Mouse (Mus musculus) hindbrain, embryonic 10.5 days (tissue): ENCODE results near the gene Aldh1b1. TPM values are rescaled to one million over a fixed set of nuclear protein-coding genes. Genes with fewer than 3 reads are reported as not detected.
A peak's percentile ranks its signal among the peaks of the same experiment; 100 is the strongest.

ENCODE experiments used
- DNase-seq: peaks from one replicate; pipeline ENCODE4 v3.0.0-alpha.2; 2017; ENCODE audit warnings: low spot score
- H3K27ac ChIP-seq: fragments of 300-500 bp; sonication (generic); 2 replicates; pipeline ENCODE4 v1.5.1; 2016; ENCODE audit warnings: mild to moderate bottlenecking, moderate library complexity
- H3K27me3 ChIP-seq: fragments of 300-500 bp; sonication (generic); 2 replicates; pipeline ENCODE4 v1.6.1; 2016; ENCODE audit warnings: mild to moderate bottlenecking; ENCODE audit not compliant: poor library complexity, insufficient read depth, severe bottlenecking
- H3K36me3 ChIP-seq: fragments of 300-500 bp; sonication (generic); 2 replicates; pipeline ENCODE4 v1.6.1; 2016; ENCODE audit warnings: mild to moderate bottlenecking, moderate library complexity
- H3K4me1 ChIP-seq: fragments of 300-500 bp; sonication (generic); replicated peaks from 2 replicates; pipeline ENCODE4 v1.6.1; 2016; ENCODE audit warnings: mild to moderate bottlenecking
- H3K4me3 ChIP-seq: fragments of 300-500 bp; sonication (generic); 2 replicates; pipeline ENCODE4 v1.5.1; 2016; ENCODE audit warnings: mild to moderate bottlenecking, moderate library complexity
- H3K9me3 ChIP-seq: fragments of 300-500 bp; sonication (generic); 2 replicates; pipeline ENCODE4 v1.6.1; 2016; ENCODE audit warnings: mild to moderate bottlenecking, moderate library complexity
- WGBS: fragments of 180-500 bp; shearing (Covaris S2); methylation state at CpG from one replicate; pipeline ENCODE4 v1.1.7; 2016; 5-methylcytosine and 5-hydroxymethylcytosine counted together
- polyA plus RNA-seq: library from polyadenylated mRNA; unstranded; fragments of >200 nt; fragmentation: Nextera tagmentation; extraction: Ambion mirVana; gene quantifications from 2 replicates; pipeline ENCODE4 v1.2.1, GENCODE M21; 2016

Aldh1b1 gene
- polyA plus RNA-seq, 1 experiment from 2014 or later = 7.4 TPM

DNA sequence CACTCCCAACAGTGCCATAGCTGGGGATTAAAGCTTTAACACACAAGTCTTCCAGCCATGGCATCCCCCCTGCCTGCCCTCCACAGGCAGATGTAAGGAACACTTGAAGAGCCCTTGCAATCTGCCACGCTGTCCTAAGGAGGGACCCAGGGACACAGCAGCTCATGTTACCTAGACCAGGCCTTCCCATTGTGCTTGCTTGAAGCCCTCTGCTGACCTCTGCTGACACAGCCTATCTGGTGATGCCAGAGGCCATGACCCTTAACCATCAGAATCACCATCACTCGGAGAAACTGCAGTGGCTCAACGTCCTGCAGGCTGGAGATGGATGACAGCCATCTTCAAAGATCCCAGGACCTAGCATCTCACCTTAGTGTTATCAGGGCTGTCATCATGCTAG is 23.2 kb downstream of the Aldh1b1 start:
- DNase-seq = peak; percentile 32
- Histone ChIP-seq H3K27ac (peak overlapping the region; percentile 92), H3K36me3 (peaks cover 8% of the 10 kb centered on the region), H3K27me3 (peaks cover 54% of the 10 kb centered on the region), H3K4me1 (peaks cover 96% of the 10 kb centered on the region), H3K4me3 (no peak overlapping the region), H3K9me3 (no peaks in the 10 kb centered on the region)
- 9% methylated on average over 3 of the region's 3 CpGs for WGBS

DNA sequence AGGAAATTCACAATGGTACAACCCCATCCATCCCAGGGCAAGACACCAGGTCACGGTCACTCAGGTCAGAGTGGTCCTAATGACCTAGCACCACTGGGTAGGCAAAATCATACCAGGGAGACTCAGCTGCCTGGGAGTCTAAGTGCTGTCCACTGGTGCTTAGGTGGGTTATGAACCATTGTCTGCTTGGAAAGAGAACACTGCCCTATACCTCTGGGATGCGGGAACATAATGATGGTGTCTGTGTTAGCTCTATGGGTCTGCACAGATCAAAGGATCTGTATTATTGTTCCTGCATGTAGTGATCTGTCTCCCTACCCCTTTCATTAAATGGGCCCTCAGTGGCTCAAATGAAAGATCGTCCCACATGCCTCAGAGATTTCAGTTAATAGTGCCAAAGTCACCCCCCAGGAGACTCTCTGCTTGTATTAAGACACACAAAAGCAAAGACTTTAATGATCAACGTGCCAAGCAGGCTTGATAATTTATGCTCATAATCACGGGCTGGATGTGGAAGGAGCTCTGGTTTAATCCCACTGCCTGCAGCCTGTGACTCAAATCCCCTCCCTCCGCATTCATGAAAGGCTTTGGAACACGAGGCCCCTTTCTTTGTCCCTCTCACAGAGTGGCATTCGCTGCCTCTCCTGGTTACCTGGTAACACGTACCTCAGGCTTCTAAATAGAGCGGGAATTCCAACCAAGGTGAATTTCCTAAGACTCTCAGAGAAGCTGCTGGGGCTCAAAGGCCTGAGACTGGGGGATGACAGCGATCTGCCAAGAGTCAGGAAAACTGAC is 24.2 kb downstream of the Aldh1b1 start:
- peak; percentile 53 for DNase-seq
- H3K4me3 ChIP-seq = peak overlapping the region; percentile 60
- WGBS = 19% methylated on average over 11 of the region's 11 CpGs
- H3K27me3 ChIP-seq = peaks cover 64% of the 10 kb centered on the region
- H3K36me3 ChIP-seq = peaks cover 8% of the 10 kb centered on the region
- H3K9me3 ChIP-seq = no peaks in the 10 kb centered on the region
- H3K27ac ChIP-seq = peak overlapping the region; percentile 86
- H3K4me1 ChIP-seq = peaks cover 89% of the 10 kb centered on the region

DNA sequence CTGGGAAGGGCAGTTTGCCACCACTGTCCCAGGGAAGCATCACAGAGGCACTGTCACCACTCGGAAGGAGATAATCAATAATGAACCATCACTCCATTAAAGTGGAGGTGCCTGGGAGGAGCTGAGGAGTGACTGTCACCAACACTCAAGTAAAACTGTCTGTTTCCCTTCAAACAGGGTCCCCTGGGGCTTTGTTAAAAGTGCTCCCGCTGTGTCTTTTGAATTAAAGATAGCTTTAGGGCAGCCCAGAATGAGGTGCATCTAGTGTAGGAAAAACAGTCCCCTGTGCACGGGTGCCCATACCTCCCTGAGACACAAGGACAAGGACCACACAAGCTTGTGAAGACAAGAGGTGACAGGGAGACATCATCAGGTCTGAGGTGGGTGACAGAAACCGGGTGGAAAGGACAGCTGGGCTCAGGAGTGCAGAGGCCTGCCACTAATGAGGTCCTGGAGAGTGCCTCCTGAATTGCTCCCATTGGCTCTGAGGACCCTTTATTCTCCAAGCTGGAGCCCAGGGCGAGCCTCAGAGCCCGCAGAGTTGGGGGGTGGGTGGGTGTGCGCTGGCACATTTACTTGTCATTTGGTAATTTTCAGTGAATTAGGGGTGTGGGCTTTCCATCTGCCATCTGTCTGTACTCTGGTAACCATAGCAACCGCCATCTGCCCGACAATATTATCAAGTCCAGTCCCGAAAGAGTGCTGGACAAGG is 25.4 kb downstream of the Aldh1b1 start:
- WGBS = 8% methylated on average over 10 of the region's 10 CpGs
- H3K27me3 ChIP-seq = peaks cover 76% of the 10 kb centered on the region

DNA sequence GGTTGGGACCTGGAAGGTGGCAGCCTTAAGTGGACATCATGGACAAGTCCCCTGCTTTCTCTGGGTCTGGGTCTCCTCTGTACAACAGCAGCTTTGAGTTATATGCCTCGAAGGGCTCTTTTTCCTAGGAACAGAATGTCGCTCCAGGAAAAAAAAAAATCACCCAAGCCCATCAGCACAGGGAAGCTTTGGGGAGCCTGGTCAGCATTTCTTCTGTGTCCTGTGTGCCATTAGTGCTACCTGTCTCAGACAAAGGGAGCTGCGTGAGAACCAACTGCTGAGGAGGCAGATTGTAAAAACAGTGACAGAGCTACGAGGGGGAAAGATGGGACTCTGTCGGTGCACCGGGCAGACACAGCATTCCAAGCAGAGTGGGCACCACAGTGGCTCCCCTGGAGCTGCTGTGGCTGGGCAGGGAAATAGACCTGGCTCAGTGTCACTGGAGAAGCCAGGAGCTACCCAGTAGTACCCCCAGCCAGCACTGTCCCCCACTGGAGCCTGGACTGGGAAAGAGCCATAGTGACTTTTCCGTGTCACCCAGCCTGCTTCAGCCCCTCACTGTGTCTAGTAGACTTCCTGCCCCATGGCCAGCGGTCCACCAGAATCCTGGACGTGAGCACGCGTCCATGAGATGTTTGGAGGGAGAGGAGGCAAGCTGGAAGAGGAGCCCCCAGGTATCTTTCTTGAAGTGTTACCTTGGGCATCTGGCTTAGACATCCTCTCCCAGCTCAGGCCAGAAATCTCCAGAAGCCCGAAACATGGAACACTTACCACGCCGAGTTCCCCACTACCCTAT is 26.1 kb downstream of the Aldh1b1 start:
- DNase-seq = peak; percentile 27
- Histone ChIP-seq H3K36me3 (peaks cover 8% of the 10 kb centered on the region), H3K27me3 (peaks cover 84% of the 10 kb centered on the region), H3K9me3 (no peaks in the 10 kb centered on the region), H3K27ac (peak overlapping the region; percentile 86), H3K4me1 (peaks cover 81% of the 10 kb centered on the region), H3K4me3 (peak overlapping the region; percentile 60)
- WGBS = 34% methylated on average over 14 of the region's 14 CpGs

More for the DNA sequence above, 25.4 kb downstream of the Aldh1b1 start:
- peaks cover 8% of the 10 kb centered on the region for H3K36me3 ChIP-seq
- no peaks in the 10 kb centered on the region for H3K9me3 ChIP-seq
- peaks cover 81% of the 10 kb centered on the region for H3K4me1 ChIP-seq
- DNase-seq = peak; percentile 71
- H3K4me3 ChIP-seq = peak overlapping the region; percentile 60
- peak overlapping the region; percentile 86 for H3K27ac ChIP-seq

DNA sequence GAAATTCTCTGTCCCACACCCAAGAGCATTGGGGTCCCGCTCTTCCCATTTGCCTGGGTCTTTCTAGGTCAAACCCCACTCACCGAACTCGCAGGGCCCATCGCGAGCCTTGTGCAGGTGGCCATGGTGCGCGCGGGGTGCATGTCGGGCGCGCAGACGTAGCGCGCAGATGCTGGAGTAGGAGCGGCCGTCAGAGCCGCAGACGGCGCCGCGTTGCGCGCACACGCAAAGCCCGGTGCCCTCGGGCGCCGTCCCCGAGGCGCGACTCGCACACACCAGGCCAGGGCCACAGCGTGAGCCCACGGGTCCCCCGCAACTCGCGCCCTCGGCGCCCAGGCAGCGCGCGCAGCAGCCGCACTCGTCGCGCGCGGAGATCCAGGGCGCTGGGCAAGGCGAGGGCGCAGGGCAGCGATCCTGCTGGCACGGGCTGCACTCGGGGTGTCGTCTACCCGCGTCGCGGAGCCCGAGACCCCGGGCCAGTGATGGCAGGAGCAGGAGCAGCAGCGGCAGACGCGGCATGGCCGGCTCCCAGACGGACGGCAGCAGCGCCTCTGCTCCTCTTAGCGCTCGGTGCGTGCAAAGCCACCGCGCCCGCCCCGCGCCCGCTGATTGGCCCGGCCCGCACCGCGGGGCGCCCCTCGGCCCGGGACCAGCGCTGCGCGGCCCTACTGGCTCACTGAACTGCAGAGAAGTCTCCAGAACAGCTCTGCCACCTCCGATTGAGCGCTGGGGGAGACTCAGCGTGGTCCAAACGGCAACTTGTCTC is 27.6 kb downstream of the Aldh1b1 start, which contains the start of gene Igfbpl1:
Igfbpl1 (minus strand) TSS at position 649 of the 766 bp plus-strand sequence.
- H3K27ac ChIP-seq = peak within 1 kb of the TSS; percentile 86
- no peaks in the 10 kb centered on the region for H3K36me3 ChIP-seq
- H3K27me3 ChIP-seq = peaks cover 87% of the 10 kb centered on the region
- DNase-seq = peak; percentile 62
- H3K4me1 ChIP-seq = peaks cover 81% of the 10 kb centered on the region
- peak within 1 kb of the TSS; percentile 60 for H3K4me3 ChIP-seq
- 1% methylated on average over 91 of the region's 91 CpGs for WGBS
- H3K9me3 ChIP-seq = no peaks in the 10 kb centered on the region

DNA sequence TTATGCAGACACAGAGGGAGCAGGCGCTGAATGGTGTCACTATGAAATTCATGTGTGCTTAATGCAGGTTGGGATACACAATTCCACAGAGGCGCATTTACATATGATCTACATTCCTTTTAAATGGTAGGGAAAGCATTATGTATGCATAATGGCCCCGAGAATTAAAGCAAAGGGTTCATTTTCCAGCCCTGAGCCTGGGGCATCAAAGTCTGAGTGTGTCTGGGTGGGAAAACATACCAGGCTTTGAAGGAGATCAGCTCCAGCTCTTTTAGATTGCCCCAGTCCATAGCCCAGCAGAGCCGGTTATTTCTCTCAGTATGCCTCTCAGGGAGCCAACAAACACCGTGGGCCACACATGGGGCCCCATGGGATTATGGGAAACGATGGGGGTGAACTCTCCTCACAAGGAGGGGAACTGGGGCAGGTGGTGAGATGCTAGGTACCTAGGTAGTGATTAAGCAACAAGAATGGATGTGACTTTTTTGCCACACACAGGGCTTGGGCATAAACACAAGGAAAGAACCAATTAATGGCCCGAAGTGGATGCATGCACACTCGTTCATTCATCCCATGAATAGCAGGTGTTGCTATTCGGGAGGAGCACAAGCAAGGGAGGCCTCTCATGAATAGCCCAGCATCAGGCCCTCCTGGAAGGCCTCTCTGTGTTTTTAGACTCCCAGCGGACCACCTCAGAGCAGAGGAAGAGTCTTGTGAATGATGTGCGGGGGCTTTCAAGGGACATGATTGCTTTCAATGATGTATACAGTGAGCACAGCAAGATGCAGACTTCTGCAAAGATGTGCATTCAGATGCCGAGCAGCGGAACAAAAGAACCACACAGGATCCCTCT is 31.3 kb downstream of the Aldh1b1 start:
- Histone ChIP-seq H3K4me3 (no peak overlapping the region), H3K27ac (peak overlapping the region; percentile 78), H3K9me3 (no peaks in the 10 kb centered on the region), H3K27me3 (peaks cover 69% of the 10 kb centered on the region), H3K36me3 (no peaks in the 10 kb centered on the region), H3K4me1 (peaks cover 52% of the 10 kb centered on the region)
- WGBS = 34% methylated on average over 13 of the region's 13 CpGs
- DNase-seq = no peak

DNA sequence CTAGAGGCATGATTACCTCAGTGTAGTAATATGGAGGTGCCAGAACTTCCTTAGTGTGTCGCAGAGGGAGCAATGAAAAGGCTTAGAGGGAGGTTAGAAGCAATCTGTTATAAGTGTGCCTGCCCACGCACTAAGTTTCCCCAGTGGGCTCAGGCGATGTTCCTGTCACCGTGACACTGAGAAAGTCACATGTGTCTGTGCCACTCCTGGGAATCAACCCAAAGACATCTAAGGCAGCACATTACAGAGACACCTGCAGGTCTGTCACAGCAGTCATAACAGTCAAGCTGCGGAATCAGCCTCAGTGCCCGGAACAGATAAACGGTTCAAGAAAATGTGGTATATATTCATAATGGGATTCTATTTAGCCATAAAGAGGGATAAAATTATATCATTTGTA is 33.2 kb downstream of the Aldh1b1 start:
- H3K4me3 ChIP-seq = no peak overlapping the region
- H3K27ac ChIP-seq = no peak overlapping the region
- peaks cover 35% of the 10 kb centered on the region for H3K4me1 ChIP-seq
- H3K36me3 ChIP-seq = no peaks in the 10 kb centered on the region
- no peaks in the 10 kb centered on the region for H3K9me3 ChIP-seq
- DNase-seq = no peak
- 94% methylated on average over 7 of the region's 7 CpGs for WGBS
- H3K27me3 ChIP-seq = peaks cover 50% of the 10 kb centered on the region

DNA sequence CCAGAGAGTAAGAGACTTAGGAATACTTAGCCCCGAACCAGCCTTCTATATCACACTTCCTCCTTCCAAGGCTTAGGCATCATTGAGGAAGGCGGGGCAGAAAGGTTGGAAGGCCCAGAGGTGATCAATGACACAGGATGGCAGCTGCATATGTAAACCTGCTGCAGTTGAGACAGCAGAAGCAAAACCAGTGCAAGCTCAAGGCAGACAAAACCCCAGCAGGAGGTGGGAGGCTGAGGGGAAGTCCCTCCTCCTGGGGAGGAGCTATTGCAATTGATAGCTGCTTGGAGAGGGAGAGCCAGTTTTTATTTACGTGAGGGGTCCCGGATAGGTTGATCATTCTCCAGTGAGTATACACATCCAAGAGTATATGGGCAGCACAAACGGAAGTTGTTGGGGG is 34.6 kb downstream of the Aldh1b1 start:
- Histone ChIP-seq H3K27me3 (peaks cover 36% of the 10 kb centered on the region), H3K4me1 (peaks cover 31% of the 10 kb centered on the region), H3K27ac (0 out of 2 replicates have a peak overlapping the region, but pooled peaks have one; percentile 23), H3K36me3 (no peaks in the 10 kb centered on the region), H3K4me3 (no peak overlapping the region), H3K9me3 (no peaks in the 10 kb centered on the region)
- 37% methylated on average over 5 of the region's 5 CpGs for WGBS
- DNase-seq = no peak

DNA sequence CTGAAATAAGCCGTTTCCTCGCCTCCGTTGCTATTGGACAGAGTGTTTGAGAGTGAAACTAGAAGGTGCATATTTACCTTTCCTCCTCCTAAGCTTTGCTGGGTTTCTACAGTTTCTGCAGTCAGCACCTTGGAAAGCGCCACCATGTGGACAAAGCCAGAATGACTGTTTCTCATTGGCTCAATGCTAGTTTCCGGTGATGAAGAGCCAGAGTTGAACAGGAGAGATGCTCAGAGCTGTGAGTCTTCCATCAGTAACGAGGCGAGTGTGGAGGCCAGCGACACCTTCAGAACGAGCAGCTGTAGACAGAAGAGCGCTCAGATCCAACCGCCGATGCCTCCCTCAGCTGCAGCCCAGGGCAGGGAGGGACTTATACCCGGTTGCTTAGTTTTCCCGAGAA is 45.5 kb downstream of the Aldh1b1 start:
- Histone ChIP-seq H3K4me3 (no peak overlapping the region), H3K27ac (no peak overlapping the region), H3K36me3 (no peaks in the 10 kb centered on the region), H3K9me3 (no peaks in the 10 kb centered on the region), H3K4me1 (peaks cover 18% of the 10 kb centered on the region), H3K27me3 (peaks cover 20% of the 10 kb centered on the region)
- 47% methylated on average over 14 of the region's 14 CpGs for WGBS
- peak; percentile 68 for DNase-seq

DNA sequence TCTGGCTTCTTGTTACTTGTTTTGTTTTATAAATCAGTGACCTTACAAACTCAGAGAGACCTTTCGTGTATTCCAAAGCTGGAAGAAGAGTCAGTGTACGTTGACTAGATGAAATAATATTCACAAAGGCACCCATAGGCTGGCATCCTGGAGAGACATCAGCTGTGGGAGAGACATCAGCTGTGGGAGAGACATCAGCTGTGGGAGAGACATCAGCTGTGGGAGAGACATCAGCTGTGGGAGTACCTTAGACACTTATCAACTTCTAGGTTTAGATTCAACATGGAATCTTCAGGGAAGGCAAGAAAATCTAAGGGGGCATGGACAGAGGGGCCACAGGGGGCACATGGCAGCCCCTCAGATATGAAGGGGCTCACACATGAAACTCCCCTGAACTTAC is 47.4 kb downstream of the Aldh1b1 start:
- Histone ChIP-seq H3K27me3 (peaks cover 28% of the 10 kb centered on the region), H3K27ac (no peak overlapping the region), H3K4me1 (peaks cover 31% of the 10 kb centered on the region), H3K36me3 (no peaks in the 10 kb centered on the region), H3K4me3 (no peak overlapping the region), H3K9me3 (no peaks in the 10 kb centered on the region)
- no peak for DNase-seq
- WGBS = 84% methylated on average over 2 of the region's 2 CpGs

DNA sequence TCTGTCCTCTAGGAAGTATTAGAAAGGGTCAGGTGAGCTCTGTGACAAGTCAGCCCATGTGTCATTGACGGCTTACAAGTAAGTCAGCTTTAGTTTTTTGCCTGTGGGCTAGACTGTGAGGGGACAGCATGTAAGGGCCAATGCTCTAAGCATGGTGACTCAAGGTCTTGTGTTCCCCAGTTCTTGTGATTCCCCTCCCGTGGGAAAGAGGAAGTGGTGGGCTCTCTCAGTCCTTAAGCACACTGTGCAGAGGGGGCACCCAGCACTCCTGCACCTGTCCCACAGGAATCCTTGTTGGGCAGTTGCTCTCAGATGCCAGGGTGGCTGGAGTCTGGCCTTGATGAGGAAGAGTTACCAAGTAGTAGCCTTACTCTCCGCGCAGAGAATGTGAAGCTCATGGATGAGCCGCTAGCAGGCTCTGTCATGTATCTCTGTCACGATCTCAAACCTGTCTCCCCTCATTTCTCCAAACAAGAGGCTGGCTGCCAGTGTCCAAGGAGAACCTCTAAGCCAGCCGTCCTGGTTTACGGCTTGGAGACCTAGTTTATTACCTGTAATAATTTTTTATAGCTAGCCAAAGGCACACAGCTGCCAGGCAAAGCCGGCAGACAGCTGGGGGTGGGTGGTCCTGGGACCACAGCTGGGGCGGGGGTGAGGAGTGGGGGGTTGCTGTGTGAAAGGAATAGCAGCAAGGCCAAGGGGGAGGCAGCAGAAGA is 49.4 kb downstream of the Aldh1b1 start, which contains the start of gene Stra6l:
Stra6l (plus strand) TSS at position 556 of the 716 bp plus-strand sequence.
- no peaks in the 10 kb centered on the region for H3K9me3 ChIP-seq
- peaks cover 28% of the 10 kb centered on the region for H3K27me3 ChIP-seq
- WGBS = 74% methylated on average over 10 of the region's 10 CpGs
- no peak for DNase-seq
- no peaks in the 10 kb centered on the region for H3K36me3 ChIP-seq
- peaks cover 45% of the 10 kb centered on the region for H3K4me1 ChIP-seq
- peak within 1 kb of the TSS; percentile 53; the same call in 1 of the 2 replicates for H3K27ac ChIP-seq
- no peak within 1 kb of the TSS for H3K4me3 ChIP-seq
